Mouse (Mus musculus) midbrain, embryonic 15.5 days (tissue): Measurements from ENCODE around the gene Pramef6. TPM values are rescaled to one million over a fixed set of nuclear protein-coding genes. Genes with fewer than 3 reads are reported as not detected.
"Not testable (repeated sequence)": the region's sequence is repeated elsewhere in the genome, so short reads cannot be mapped to it uniquely, and the experiment has no call there.

Source experiments
- ATAC-seq: fragments of 200-750 bp; cut with Nextera tagmentation; replicated peaks from 2 replicates; pipeline ENCODE4 v1.8.0; 2017; ENCODE audit warnings: moderate TSS enrichment
- H3K27ac ChIP-seq: fragments of 300-500 bp; sonication (generic); 2 replicates; pipeline ENCODE4 v1.5.1; 2015; ENCODE audit warnings: mild to moderate bottlenecking, inconsistent platforms
- H3K27me3 ChIP-seq: fragments of 300-500 bp; sonication (generic); replicated peaks from 2 replicates; pipeline ENCODE4 v1.6.1; 2015; ENCODE audit warnings: inconsistent platforms
- H3K36me3 ChIP-seq: fragments of 300-500 bp; sonication (generic); replicated peaks from 2 replicates; pipeline ENCODE4 v1.6.1; 2015; ENCODE audit warnings: inconsistent platforms
- H3K4me1 ChIP-seq: fragments of 300-500 bp; sonication (generic); 2 replicates; pipeline ENCODE4 v1.6.1; 2015; ENCODE audit warnings: inconsistent platforms
- H3K4me2 ChIP-seq: fragments of 300-500 bp; sonication (generic); 2 replicates; pipeline ENCODE4 v1.6.1; 2015; ENCODE audit warnings: inconsistent platforms, mild to moderate bottlenecking, moderate library complexity
- H3K4me3 ChIP-seq: fragments of 300-500 bp; sonication (generic); 2 replicates; pipeline ENCODE4 v1.5.1; 2015; ENCODE audit warnings: mild to moderate bottlenecking, inconsistent platforms
- H3K9ac ChIP-seq: fragments of 300-500 bp; sonication (generic); 2 replicates; pipeline ENCODE4 v1.6.1; 2015; ENCODE audit warnings: mild to moderate bottlenecking, inconsistent platforms
- H3K9me3 ChIP-seq: fragments of 300-500 bp; sonication (generic); 2 replicates; pipeline ENCODE4 v1.6.1; 2016; ENCODE audit warnings: inconsistent platforms
- WGBS: fragments of 180-500 bp; shearing (Covaris S2); methylation state at CpG from one replicate; pipeline ENCODE4 v1.1.7; 2015; ENCODE audit warnings: mixed read lengths; 5-methylcytosine and 5-hydroxymethylcytosine counted together
- polyA plus RNA-seq: library from polyadenylated mRNA; unstranded; fragments of >200 nt; fragmentation: Nextera tagmentation; extraction: Ambion mirVana; gene quantifications from 2 replicates; pipeline ENCODE4 v1.2.1, GENCODE M21; 2015

Gene Pramef6
- polyA plus RNA-seq = not detected in 2 replicates

DNA sequence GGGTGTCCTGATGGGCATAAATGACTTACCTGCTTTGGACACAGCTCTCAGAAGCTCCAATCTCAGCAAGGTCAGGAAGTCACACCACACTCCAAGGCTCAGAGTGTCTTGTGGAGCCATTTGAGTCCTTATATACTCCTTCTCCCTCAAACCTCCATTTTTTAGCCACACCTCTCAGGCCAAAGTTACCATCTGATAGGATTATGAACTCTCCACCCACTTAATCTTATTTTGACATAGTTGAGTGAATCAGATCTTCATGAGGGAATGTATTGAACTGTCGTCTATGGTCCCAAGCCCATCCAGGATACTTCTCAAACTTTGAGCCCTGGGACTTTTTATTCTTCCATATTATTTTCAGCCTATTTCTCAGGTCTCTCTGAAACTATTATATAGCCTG is at the start of gene Pramef6:
Gene Pramef6 (minus strand): TSS at position 101 of the 400 bp plus-strand sequence.
- 93% methylated on average over 1 of the region's 1 CpGs for WGBS
- ATAC-seq, H3K9ac ChIP-seq: not testable (repeated sequence)

DNA sequence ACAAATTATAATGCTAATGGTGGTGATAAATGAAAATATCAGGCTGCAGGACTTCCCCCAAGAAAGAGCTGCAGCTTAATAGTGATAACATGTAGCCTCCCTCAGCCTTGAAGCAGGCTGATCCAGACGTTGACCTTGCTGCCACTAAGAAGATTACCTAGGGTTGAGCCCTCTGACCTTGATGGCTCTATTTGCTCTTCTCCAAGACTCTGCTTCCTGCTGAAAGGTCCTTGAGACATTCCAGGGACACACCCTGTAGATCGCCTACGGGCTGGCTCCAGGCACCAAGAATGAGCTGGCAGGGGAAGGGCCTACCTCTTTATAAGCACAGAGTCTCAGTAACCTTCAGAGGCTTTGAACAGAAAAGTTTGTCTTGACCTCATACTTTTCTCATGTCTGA is 5.8 kb downstream of the Pramef6 start:
- H3K27ac ChIP-seq, H3K27me3 ChIP-seq, H3K9ac ChIP-seq, H3K4me3 ChIP-seq, H3K36me3 ChIP-seq, H3K4me1 ChIP-seq, ATAC-seq, H3K9me3 ChIP-seq, H3K4me2 ChIP-seq: not testable (repeated sequence)
- 86% methylated on average over 3 of the region's 3 CpGs for WGBS

More for the DNA sequence above, at the start of gene Pramef6:
- H3K27me3 ChIP-seq, H3K9me3 ChIP-seq, H3K4me1 ChIP-seq, H3K27ac ChIP-seq, H3K36me3 ChIP-seq, H3K4me2 ChIP-seq, H3K4me3 ChIP-seq: not testable (repeated sequence)

DNA sequence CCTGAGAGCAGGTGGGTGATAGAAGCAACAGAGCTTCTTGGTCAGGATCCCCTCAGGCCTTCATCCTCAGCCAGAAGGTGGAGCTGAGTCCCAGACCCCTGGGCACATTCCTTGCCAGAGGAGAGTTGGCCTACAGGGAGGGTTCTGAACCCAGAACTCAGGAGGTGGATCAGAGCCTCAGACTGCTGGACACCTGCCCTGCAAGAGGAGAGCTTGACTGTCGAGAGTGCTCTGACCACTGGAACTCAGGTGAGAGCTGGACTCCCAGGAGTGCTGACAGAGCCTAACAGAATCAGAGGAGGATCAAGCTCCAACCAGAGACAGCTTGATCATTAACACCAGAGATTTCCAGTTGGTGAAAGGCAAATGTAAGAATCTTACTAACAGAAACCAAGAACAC is 17.8 kb downstream of the Pramef6 start:
- ATAC-seq, H3K36me3 ChIP-seq, H3K4me3 ChIP-seq, H3K27ac ChIP-seq, H3K9ac ChIP-seq, H3K4me2 ChIP-seq, H3K27me3 ChIP-seq, H3K4me1 ChIP-seq: not testable (repeated sequence)
- H3K9me3 ChIP-seq = peaks cover 23% of the 10 kb centered on the region; the same call in 1 of the 2 replicates
- whole genome bisulfite sequencing = 74% methylated on average over 1 of the region's 1 CpGs

DNA sequence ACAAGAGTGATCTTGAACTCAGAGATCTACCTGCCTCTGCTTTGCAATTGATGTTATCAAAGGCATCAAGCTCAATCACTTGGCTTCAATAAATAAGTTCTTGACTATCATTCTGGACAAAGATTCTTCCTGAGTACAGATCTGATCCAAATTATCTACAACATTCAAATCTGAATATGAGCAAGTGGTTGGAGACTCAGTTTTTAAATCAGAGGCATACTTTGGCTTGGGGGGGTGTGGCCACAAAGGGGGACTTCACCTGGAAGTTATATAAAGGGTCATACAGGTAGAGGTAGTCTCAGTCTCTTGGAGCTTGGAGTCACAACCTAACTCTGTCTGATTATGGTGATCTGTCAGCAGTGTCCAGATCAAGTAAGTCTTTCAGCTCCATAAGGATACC is 54.0 kb downstream of the Pramef6 start, which contains the start of gene Gm13103:
Gene Gm13103 (plus strand): TSS at position 301 of the 400 bp plus-strand sequence.
- not testable (repeated sequence) for ATAC-seq, H3K9ac ChIP-seq, H3K4me3 ChIP-seq, H3K27me3 ChIP-seq, H3K36me3 ChIP-seq, H3K4me2 ChIP-seq, H3K4me1 ChIP-seq, H3K27ac ChIP-seq
- peaks cover 17% of the 10 kb centered on the region for H3K9me3 ChIP-seq

Other genes with a start within 250 kb of the Pramef6 start
- not detected in 2 replicates for gene Gm13088, start 243.1 kb downstream of the Pramef6 start, polyA plus RNA-seq
- not detected in 2 replicates for gene Gm13089, start 197.7 kb downstream of the Pramef6 start, polyA plus RNA-seq
- gene Gm13078, start 180.9 kb downstream of the Pramef6 start, polyA plus RNA-seq = not detected in 2 replicates
- not detected in 2 replicates for gene Gm13023, start 111.0 kb downstream of the Pramef6 start, polyA plus RNA-seq
- not detected in 2 replicates for gene Gm13084, start 84.3 kb downstream of the Pramef6 start, polyA plus RNA-seq
- not detected in 2 replicates for gene Gm13103, start 53.9 kb downstream of the Pramef6 start, polyA plus RNA-seq
- not detected in 2 replicates for gene Pramef25, start 50.6 kb upstream of the Pramef6 start, polyA plus RNA-seq
- not detected in 2 replicates for gene Gm13101, start 66.6 kb upstream of the Pramef6 start, polyA plus RNA-seq
- not detected in 2 replicates for gene Pramef17, start 94.0 kb upstream of the Pramef6 start, polyA plus RNA-seq
- not detected in 2 replicates for gene Pramel4, start 158.7 kb upstream of the Pramef6 start, polyA plus RNA-seq
- not detected in 2 replicates for gene Gm13102, start 206.1 kb upstream of the Pramef6 start, polyA plus RNA-seq